Mouse (Mus musculus): Measurements from ENCODE around the gene Ttc28. TPM values are rescaled to one million over a fixed set of nuclear protein-coding genes. Genes with fewer than 3 reads are reported as not detected.

The Ttc28 gene
- 3.6 TPM for polyA plus RNA-seq (2015; fragmentation: Illumina TruSeq; extraction: RNeasy Lipid Tissue Mini Kit (QIAGEN cat#74804); ENCODE audit: low read depth, low replicate concordance)

DNA sequence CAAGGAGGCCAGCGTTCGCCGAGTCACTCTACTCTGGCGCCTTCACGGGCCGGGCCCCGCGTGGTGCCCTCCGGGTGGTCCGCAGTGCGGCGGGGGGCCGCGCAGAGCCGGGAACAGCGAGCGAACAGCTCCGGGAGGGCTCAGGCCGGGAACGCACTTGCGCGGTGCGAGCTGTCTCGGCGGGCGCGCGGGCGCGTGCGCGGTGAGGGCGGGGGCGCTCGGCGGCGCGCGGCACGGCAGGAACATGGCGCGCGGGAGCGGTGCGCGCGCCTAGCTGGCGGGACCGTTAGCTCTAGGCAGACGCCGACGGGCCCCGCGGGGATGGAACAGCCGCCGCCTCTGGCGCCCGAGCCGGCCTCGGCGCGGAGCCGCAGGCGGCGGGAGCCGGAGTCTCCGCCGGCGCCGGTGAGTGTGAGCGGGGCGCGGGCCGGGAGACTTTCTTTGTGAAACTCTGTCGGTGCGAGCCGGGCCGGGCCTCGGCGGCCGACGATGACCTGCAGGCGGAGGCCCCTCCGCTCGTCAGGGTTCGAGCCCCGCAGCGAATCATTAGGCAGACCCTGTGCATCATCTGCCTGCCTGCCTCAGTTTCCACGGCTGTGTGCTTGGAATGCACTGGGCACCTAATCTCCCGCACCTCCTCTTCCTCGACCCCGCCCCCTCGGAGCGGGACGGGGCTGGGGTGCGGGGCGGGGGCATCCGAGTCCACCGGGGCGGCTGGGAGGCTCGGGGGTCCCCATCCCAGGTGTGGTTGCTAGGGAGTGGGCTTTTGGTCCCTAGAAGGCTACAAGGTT lies at the start of gene Ttc28:
TSS of gene Ttc28 (plus strand) at position 220 of the 791 bp plus-strand sequence.

GRCm38 (mm10) chr5:110839678-110840365 lies 39.8 kb upstream of the Ttc28 start, which contains the start of the genes Hscb and Chek2:
TSS of gene Hscb (minus strand) at chr5:110839777.
TSS of gene Chek2 (plus strand) at chr5:110839979.

GRCm38 (mm10) chr5:111330417-111331098 lies 451.0 kb downstream of the Ttc28 start, which contains the start of gene Pitpnb:
TSS of gene Pitpnb (plus strand) at chr5:111330763.

Other genes starting within 250 kb of the Ttc28 start
- gene Noc4l, start 226.4 kb upstream of the Ttc28 start, polyA plus RNA-seq (2015; fragmentation: Illumina TruSeq; extraction: RNeasy Lipid Tissue Mini Kit (QIAGEN cat#74804); ENCODE audit: low read depth, low replicate concordance): 21.3 TPM
- gene Ddx51, start 226.4 kb upstream of the Ttc28 start, polyA plus RNA-seq (2015; fragmentation: Illumina TruSeq; extraction: RNeasy Lipid Tissue Mini Kit (QIAGEN cat#74804); ENCODE audit: low read depth, low replicate concordance): 17.8 TPM
- gene Ep400, start 109.1 kb upstream of the Ttc28 start, polyA plus RNA-seq (2015; fragmentation: Illumina TruSeq; extraction: RNeasy Lipid Tissue Mini Kit (QIAGEN cat#74804); ENCODE audit: low read depth, low replicate concordance): 22.2 TPM
- gene Pus1, start 99.1 kb upstream of the Ttc28 start, polyA plus RNA-seq (2015; fragmentation: Illumina TruSeq; extraction: RNeasy Lipid Tissue Mini Kit (QIAGEN cat#74804); ENCODE audit: low read depth, low replicate concordance): 15.4 TPM
- 43.7 TPM for gene Ulk1, start 69.7 kb upstream of the Ttc28 start, polyA plus RNA-seq (2015; fragmentation: Illumina TruSeq; extraction: RNeasy Lipid Tissue Mini Kit (QIAGEN cat#74804); ENCODE audit: low read depth, low replicate concordance)
- 14.2 TPM for gene Hscb, start 40.0 kb upstream of the Ttc28 start, polyA plus RNA-seq (2015; fragmentation: Illumina TruSeq; extraction: RNeasy Lipid Tissue Mini Kit (QIAGEN cat#74804); ENCODE audit: low read depth, low replicate concordance)
- gene Chek2, start 39.8 kb upstream of the Ttc28 start, polyA plus RNA-seq (2015; fragmentation: Illumina TruSeq; extraction: RNeasy Lipid Tissue Mini Kit (QIAGEN cat#74804); ENCODE audit: low read depth, low replicate concordance): 1.8 TPM

Data from brain, adult 10 weeks (tissue).